In genomic region chr11:58247294-58247693, GRCm38 (mm10) we compare ENCODE assay signal across 17 mouse cellular contexts. TPM values are rescaled to one million over a fixed set of nuclear protein-coding genes. Genes with fewer than 3 reads are reported as not detected.
DNase-seq lines count a peak whose midpoint lies in the region; ATAC-seq and TF ChIP-seq lines count a peak whose summit lies in the region.
"Had no signal": no experiment of that assay in that cellular context is flagged by ENCODE, and none has a peak within 500 bp of the region (broad histone marks: within the 10 kb centered on the region; RNA-seq: fewer than 3 reads in every experiment).

No protein-coding gene starts in this region.

- H3K27ac ChIP-seq in hindbrain, postnatal 0 days, result no peak overlapping the region
- H3K27ac ChIP-seq in hindbrain, embryonic 13.5 days, result no peak overlapping the region
- H3K27ac ChIP-seq: forebrain, embryonic 12.5 days; kidney, postnatal 0 days; midbrain, embryonic 10.5 days had no signal

- no peak overlapping the region for H3K4me2 ChIP-seq in hindbrain, postnatal 0 days (ENCODE audit: low read depth, low read length)
- H3K4me2 ChIP-seq in hindbrain, embryonic 13.5 days, result no peak overlapping the region
- H3K4me2 ChIP-seq: forebrain, embryonic 12.5 days had no signal

- no peak for ATAC-seq in hindbrain, postnatal 0 days
- ATAC-seq in hindbrain, embryonic 13.5 days (ENCODE audit: low FRiP score), result no peak
- ATAC-seq: inflammation-experienced regulatory T-cells, adult 6 months had no signal

- H3K36me3 ChIP-seq in hindbrain, postnatal 0 days (ENCODE audit: insufficient read depth, low read length), result no peaks in the 10 kb centered on the region
- H3K36me3 ChIP-seq in hindbrain, embryonic 13.5 days, result no peaks in the 10 kb centered on the region
- H3K36me3 ChIP-seq: forebrain, embryonic 12.5 days; midbrain, embryonic 10.5 days had no signal

- no peak overlapping the region for H3K9ac ChIP-seq in hindbrain, postnatal 0 days (replicated peaks; ENCODE audit: low read length)
- no peak overlapping the region for H3K9ac ChIP-seq in hindbrain, embryonic 13.5 days
- H3K9ac ChIP-seq: forebrain, embryonic 12.5 days had no signal

- no peaks in the 10 kb centered on the region for H3K4me1 ChIP-seq in hindbrain, postnatal 0 days (ENCODE audit: insufficient read depth, low read length)
- no peaks in the 10 kb centered on the region for H3K4me1 ChIP-seq in hindbrain, embryonic 13.5 days (replicated peaks)
- H3K4me1 ChIP-seq: forebrain, embryonic 12.5 days; midbrain, embryonic 10.5 days had no signal

- DNase-seq in hindbrain, postnatal 0 days (ENCODE audit: low spot score), result peak; percentile 17
- DNase-seq in forelimb bud, embryonic 11.5 days (ENCODE audit: low read depth, low spot score), result peak; percentile 14
- DNase-seq in heart, adult 8-10 months (ENCODE audit: low spot score), result peak; percentile 41
- peak; percentile 21 for DNase-seq in lung, postnatal 25 days (ENCODE audit: low spot score)
- no peak for DNase-seq in right cerebral cortex, postnatal 10 days (ENCODE audit: low spot score in 2 of 2)
- DNase-seq in embryo, embryonic 9.5 days (ENCODE audit: extremely low spot score), result no peak
- DNase-seq in adrenal gland, postnatal 14 days, result no peak
- DNase-seq: cerebellum, adult 8-10 months; thymus, adult 2 months had no signal

- WGBS in hindbrain, postnatal 0 days, result 35% methylated on average over 4 of the region's 4 CpGs
- WGBS in hindbrain, embryonic 13.5 days, result 54% methylated on average over 4 of the region's 4 CpGs

- H3K9me3 ChIP-seq in hindbrain, postnatal 0 days (ENCODE audit: low read length), result no peaks in the 10 kb centered on the region
- H3K9me3 ChIP-seq in hindbrain, embryonic 13.5 days, result no peaks in the 10 kb centered on the region
- H3K9me3 ChIP-seq: forebrain, embryonic 12.5 days; midbrain, embryonic 10.5 days had no signal

- H3K27me3 ChIP-seq in hindbrain, postnatal 0 days (ENCODE audit: insufficient read depth, low read length), result no peaks in the 10 kb centered on the region
- H3K27me3 ChIP-seq in hindbrain, embryonic 13.5 days, result peaks cover 7% of the 10 kb centered on the region
- H3K27me3 ChIP-seq: forebrain, embryonic 12.5 days had no signal

- no peak for TF ChIP-seq CTCF in hindbrain, postnatal 0 days (IDR thresholded peaks at IDR 0.05; ENCODE audit: low read depth)

- no peak overlapping the region for H3K4me3 ChIP-seq in hindbrain, postnatal 0 days (ENCODE audit: low read length)
- H3K4me3 ChIP-seq in hindbrain, embryonic 13.5 days, result no peak overlapping the region
- H3K4me3 ChIP-seq: forebrain, embryonic 12.5 days; midbrain, embryonic 10.5 days had no signal

RNA-seq across cellular contexts. Expression of gene 4930438A08Rik, which starts 27.3 kb away (rescaled TPM):
- not detected in 2 replicates for total RNA-seq in hindbrain, postnatal 0 days (2014; rRNA removed)
- polyA plus RNA-seq in hindbrain, postnatal 0 days (2015; fragmentation: Nextera tagmentation; extraction: Ambion mirVana), result not detected in 2 replicates
- 0.08 TPM in 1 of 2 replicates, not detected in the other for polyA plus RNA-seq in hindbrain, embryonic 13.5 days (2015; fragmentation: Nextera tagmentation; extraction: Ambion mirVana)
- not detected for total RNA-seq in heart, adult 8-10 months (2022)
- not detected in 2 replicates for total RNA-seq in adrenal gland, postnatal 14 days (2021)
- total RNA-seq: layer of hippocampus, postnatal 25 days; MEL had no signal
- polyA plus RNA-seq: forebrain, embryonic 12.5 days; inflammation-experienced regulatory T-cells, adult 6 months; limb, embryonic 11.5 days; midbrain, embryonic 10.5 days had no signal

RNA-seq across cellular contexts. Expression of gene Irgm2, which starts 47.9 kb away (rescaled TPM):
- total RNA-seq in hindbrain, postnatal 0 days (2014; rRNA removed), result 1.2 and 1.8 TPM in 2 replicates
- 0.80 and 1.6 TPM in 2 replicates for polyA plus RNA-seq in hindbrain, postnatal 0 days (2015; fragmentation: Nextera tagmentation; extraction: Ambion mirVana)
- 0.75 and 0.99 TPM in 2 replicates for polyA plus RNA-seq in hindbrain, embryonic 13.5 days (2015; fragmentation: Nextera tagmentation; extraction: Ambion mirVana)
- 10 to 100 TPM; 10.8 to 11.6 (median 11.5) TPM for total RNA-seq in heart, adult 8-10 months (2022)
- total RNA-seq in adrenal gland, postnatal 14 days (2021), result 7.1 and 9.2 TPM in 2 replicates

RNA-seq across cellular contexts. Expression of gene Igtp, which starts 47.9 kb away (rescaled TPM):
- 2.7 and 6.3 TPM in 2 replicates for total RNA-seq in hindbrain, postnatal 0 days (2014; rRNA removed)
- 2.1 and 3.0 TPM in 2 replicates for polyA plus RNA-seq in hindbrain, postnatal 0 days (2015; fragmentation: Nextera tagmentation; extraction: Ambion mirVana)
- 1.6 and 1.7 TPM in 2 replicates for polyA plus RNA-seq in hindbrain, embryonic 13.5 days (2015; fragmentation: Nextera tagmentation; extraction: Ambion mirVana)
- 10 to 100 TPM in 2 of 4 experiments, 1 to 10 TPM in 2; 8.5 to 10.9 (median 9.5) TPM for total RNA-seq in heart, adult 8-10 months (2022)
- total RNA-seq in adrenal gland, postnatal 14 days (2021), result 8.5 and 8.9 TPM in 2 replicates

RNA-seq across cellular contexts. Expression of gene Zfp692, which starts 59.6 kb away (rescaled TPM):
- 23.9 and 27.8 TPM in 2 replicates for total RNA-seq in hindbrain, postnatal 0 days (2014; rRNA removed)
- 19.7 and 21.9 TPM in 2 replicates for polyA plus RNA-seq in hindbrain, postnatal 0 days (2015; fragmentation: Nextera tagmentation; extraction: Ambion mirVana)
- polyA plus RNA-seq in hindbrain, embryonic 13.5 days (2015; fragmentation: Nextera tagmentation; extraction: Ambion mirVana), result 26.7 and 27.1 TPM in 2 replicates
- total RNA-seq in heart, adult 8-10 months (2022), result 1 to 10 TPM; 3.0 to 5.0 (median 3.5) TPM
- 9.1 and 9.3 TPM in 2 replicates for total RNA-seq in adrenal gland, postnatal 14 days (2021)

Comparison
In these comparisons a context has a peak if more than half of its experiments do, and no peak if none do; other contexts are left out.
1. DNase-seq: peak in hindbrain, postnatal 0 days (single experiment), forelimb bud, embryonic 11.5 days (single experiment), heart, adult 8-10 months (single experiment) and lung, postnatal 25 days (single experiment); none in right cerebral cortex, postnatal 10 days (0 of 2), embryo, embryonic 9.5 days (single experiment) and adrenal gland, postnatal 14 days (single experiment).